Mouse (Mus musculus) CH12F3 (cell line): ENCODE data around the gene Ctf2.
"Not testable (repeated sequence)": the region's sequence is repeated elsewhere in the genome, so short reads cannot be mapped to it uniquely, and the experiment has no call there.

Experiments
- in situ Hi-C: fragments of 300-500 bp; cut with MboI; formaldehyde crosslinking; loops from 2 replicates; pipeline ENCODE4 v1.14.3; 2020; ENCODE audit warnings: low sequenced_read_pairs

The Ctf2 gene

DNA sequence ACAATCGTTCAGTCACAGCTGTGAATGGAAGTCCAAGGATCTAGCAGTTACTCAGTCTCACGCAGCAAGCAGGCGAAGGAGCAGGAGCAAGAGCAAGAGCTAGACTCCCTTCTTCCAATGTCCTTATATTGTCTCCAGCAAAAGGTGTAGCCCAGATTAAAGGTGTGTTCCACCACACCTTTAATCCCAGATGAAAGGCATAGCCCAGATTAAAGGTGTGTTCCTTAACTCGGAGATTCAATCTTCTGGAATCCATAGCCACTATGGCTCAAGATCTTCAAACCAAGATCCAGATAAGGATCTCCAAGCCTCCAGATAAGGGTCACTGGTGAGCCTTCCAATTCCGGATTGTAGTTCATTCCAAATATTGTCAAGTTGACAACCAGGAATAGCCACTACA, at the start of gene Ctf2:
Gene Ctf2, minus strand, starts transcription at position 101 of the 400 bp plus-strand sequence.
- in situ Hi-C loops: not testable (repeated sequence)

DNA sequence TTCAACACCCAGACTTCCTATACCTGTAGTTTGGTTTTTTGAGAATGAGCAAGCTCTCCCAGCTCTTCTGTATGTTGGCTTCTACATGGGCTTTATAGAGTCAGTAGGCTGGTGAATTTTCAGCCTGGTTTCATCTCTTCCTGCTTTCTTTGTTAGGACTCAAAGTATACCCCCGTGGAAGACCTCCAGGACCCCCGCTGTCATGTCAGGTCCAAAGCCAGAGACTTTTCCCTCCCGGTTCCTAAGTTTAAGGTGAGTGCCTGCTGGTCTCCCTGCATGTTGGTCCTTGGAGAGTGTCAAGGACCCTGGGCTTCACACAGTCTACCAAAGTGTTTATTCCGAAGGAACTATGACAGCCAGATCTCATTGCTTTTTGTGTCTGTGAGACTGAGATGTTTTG, 46.4 kb upstream of the Ctf2 start:
- in situ Hi-C loops: no loop called here

DNA sequence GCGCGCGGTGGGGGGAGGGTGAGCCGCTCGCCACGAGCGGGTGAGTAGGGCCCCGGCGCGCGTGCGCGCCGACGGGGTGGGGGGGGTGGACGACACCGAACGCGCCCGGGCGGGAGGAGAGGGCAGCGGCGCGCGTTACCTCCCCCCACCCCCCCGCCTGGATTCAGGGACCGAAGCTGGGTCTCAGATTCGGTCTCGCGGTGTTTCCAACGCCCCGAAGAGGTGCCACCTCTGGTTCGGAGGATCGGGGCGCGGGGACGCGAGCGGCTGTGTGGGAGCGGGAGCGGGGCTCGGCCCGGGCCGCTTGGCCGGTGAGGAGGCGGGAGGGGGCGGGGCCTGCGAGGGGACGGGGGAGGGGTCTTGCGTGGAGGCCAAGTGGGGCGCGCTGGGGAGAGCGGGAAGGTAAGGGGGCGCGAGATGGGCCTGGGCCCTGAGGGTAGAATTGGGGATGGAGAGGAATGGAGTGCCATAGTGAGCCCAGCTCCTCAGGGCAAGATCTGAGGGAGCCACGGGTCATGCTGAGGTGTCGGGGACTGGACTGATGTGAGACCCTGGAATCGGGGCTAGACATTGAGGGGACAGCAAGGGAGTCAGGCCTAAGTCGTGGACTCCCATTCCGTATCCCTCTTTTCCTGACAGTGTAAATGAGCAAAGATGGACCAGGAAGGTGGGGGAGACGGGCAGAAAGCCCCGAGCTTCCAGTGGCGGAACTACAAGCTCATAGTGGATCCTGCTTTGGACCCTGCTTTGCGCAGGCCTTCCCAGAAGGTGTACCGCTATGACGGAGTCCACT, 45.7 kb upstream of the Ctf2 start:
- in situ Hi-C loops: no loop called here

DNA sequence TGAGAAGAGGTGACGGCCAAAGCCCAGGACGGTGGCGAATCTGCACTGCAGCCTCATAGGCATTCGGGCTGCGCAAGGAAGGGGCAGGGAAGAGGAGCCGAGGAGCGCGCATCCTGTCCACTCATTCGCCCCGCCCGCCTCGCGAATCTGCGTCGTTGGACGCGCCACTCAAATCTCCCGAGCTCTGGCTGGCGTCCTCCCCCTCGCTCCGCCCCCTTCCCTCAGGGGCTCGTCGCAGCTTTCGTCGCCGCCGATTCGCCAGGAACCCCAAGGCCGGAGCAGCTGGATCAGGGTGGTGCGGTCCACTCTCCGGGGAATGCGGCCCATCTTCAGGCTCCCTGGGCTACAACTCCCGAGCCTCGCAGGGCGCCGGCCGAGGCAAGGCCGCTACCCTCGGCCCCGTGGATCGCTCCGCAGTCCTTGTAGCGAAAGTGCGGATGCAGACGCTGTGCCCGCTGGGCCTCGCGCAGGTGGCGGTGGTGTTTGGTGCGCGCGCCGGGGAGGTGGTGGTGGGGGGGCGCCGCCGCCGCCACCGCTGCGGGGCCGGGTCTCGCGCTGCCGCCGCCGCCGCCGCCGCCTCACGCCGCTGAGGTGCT, 45.0 kb upstream of the Ctf2 start:
- in situ Hi-C loops: no loop called here

DNA sequence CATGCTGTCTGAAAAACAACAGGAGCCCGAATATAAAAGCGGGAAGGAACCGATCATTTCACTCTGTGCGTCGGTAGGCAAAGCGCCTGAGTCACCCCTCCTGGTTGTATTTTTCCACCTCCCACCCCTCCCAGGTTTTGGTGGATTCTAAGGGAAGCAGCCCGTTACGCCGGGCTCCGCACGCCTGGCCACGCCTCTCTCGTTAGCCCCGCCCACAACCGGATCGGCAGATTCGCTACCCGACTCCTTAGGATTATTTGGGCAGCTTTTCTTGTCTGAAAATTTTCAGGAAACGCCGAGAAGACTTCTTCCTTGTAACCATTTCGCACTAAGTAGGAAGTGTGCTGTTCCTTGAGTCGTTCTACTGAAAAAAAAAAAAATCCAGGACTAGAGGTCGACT, 44.5 kb upstream of the Ctf2 start, which contains the start of gene Setd1a:
Gene Setd1a, plus strand, starts transcription at position 245 of the 400 bp plus-strand sequence.
- in situ Hi-C loops: no loop called here

DNA sequence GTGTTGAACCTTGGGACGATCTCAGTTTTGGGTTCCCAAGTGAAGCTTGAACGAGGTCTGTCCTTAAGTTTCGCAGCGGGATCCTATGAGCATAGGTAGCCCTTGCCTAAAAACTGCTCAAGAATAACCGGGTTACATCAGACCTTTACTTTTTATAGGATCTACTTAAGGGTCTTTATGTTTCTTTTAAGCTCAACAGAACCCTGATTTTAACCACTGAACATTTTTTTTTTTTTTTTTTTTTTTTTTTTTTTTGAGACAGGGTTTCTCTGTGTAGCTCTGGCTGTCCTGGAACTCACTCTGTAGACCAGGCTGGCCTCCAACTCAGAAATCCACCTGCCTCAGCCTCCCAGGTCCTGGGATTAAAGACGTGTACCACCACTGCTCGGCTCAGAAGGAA, 43.9 kb upstream of the Ctf2 start:
- in situ Hi-C loops: not testable (repeated sequence)

DNA sequence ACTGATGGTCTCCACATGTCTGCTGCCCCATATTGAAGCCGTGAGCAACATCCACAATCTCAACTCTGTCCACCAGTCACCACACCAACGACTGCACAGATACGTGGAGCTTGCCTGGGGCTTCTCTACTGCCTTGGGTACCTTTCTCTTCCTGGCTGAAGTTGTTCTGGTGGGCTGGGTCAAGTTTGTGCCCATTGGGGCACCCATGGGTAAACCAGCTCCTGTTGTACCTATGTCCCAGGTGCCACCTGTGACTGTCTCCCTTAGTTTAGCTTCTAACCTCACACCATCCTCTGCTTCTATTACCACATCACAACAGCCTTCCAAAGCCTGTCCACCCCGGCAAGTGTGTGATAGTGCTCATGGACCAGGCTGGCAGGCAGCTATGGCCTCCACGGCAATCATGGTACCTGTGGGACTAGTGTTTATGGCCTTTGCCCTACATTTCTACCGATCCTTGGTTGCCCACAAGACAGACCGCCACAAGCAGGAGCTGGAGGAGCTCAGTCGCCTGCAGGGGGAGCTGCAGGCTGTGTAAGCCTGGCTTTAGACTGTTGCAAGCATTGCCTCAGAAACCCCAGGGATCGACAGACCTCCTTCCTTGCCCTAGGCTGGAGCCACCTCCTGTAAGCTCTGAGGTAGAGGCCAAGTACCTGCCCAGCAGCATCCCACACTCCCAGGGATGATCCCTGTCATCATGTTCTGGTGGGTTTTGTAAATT, 41.9 kb upstream of the Ctf2 start:
- in situ Hi-C loops: loop anchor here (5.0 kb wide), 2 partner anchors 987 to 1057 kb away; no protein-coding TSS in a partner anchor

DNA sequence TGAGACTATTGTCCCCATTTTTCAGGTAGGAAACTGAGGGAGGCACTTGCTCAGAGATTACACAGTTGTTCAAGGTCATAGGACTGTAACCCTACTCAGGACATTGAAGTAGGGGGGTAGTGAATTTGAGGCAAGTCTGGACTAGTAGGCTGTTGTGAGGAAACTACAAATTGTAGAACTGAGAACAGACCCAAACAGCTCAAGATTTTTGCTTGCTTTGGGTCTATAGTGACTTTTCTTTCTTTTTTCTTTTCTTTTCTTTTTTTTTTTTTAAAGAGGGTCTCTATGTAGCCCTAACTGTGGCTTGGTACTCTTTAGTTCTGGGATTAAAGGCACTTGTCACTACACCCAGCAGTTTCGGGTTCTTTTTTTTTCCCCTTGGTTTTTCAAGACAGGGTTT, 40.6 kb upstream of the Ctf2 start:
- in situ Hi-C loops: loop anchor here (5.0 kb wide), 2 partner anchors 985 to 1055 kb away; no protein-coding TSS in a partner anchor

DNA sequence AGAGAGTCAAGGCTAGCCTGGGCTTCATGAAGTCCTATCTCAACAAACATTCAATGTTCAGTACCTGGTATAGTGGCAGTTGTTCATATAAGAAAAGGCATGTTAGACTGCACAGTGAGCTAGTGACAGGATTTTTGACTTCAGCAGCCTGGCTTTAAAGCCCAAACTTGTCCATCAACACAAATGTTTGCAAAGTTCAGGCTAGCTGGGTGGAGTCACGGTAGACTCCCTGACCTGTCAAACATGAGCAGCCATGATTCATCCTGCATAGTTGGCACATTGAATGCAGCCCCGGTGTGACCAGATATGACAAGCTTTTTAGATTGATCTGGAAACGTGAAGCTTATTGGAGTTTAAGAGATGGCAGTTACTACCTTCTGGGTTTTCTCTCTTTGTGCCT, 40.1 kb upstream of the Ctf2 start:
- in situ Hi-C loops: loop anchor here (5.0 kb wide), 2 partner anchors 985 to 1055 kb away; no protein-coding TSS in a partner anchor

DNA sequence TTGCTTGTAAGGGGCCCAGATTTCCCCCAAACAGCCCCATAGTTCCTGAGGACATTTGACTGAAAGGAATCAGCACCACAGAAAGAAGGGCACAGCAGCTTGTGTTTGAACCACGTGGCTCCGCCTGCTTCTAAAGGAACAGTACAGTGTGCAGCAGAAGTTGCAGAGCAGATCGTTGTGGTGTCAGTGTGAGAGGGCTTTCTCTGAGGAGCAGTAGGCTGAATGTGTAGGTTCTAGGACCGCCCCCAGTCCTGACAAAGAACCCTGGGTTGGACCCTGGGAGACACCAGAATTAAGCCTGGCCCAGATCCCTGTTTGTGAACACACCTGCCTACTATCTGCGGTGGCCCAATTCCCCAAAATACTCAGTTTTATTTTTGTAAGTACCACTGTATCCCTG, 39.3 kb upstream of the Ctf2 start:
- in situ Hi-C loops: loop anchor here (5.0 kb wide), 2 partner anchors 984 to 1054 kb away; no protein-coding TSS in a partner anchor

DNA sequence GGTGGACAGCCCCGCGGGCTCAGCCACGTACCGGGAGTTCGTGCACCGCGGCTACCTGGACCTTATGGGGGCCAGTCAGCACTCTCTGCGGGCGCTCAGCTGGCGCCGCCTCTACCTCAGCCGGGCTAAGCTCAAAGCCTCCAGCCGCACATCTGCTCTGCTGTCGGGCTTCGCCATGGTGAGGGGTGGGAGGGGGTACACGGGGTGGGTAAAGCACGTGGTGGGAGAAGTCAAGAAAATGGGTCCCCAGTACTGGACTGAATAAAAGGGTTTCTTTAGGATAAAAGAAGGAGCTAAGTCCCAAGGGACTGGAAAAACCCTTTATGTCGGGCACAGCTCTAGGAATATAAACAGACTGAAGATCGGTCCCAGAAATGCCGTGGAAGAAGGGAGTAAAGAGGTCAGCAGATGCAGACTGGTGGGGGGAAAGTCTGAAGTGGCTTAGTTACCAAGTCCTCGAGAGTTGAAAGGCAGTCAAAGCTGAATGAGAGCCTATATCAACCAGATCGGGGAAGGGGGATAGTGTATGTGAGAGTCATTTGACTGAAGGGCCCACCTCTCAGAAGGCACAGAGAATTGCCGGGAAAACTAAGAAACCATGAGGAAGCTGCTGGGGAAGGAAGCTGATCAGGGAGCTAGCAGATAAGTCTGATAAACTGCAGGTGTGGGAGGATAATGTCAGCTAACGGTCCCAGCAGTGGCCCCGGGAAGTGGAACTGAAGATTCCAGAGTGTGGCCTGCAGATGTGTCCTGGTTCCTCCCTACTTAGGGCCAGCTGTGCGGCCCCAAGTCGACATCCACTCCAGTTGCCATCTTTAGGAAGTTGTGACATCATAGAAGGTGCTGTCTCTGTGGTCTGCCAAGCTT, 38.3 kb upstream of the Ctf2 start:
- in situ Hi-C loops: loop anchor here (5.0 kb wide), 2 partner anchors 983 to 1053 kb away; no protein-coding TSS in a partner anchor

DNA sequence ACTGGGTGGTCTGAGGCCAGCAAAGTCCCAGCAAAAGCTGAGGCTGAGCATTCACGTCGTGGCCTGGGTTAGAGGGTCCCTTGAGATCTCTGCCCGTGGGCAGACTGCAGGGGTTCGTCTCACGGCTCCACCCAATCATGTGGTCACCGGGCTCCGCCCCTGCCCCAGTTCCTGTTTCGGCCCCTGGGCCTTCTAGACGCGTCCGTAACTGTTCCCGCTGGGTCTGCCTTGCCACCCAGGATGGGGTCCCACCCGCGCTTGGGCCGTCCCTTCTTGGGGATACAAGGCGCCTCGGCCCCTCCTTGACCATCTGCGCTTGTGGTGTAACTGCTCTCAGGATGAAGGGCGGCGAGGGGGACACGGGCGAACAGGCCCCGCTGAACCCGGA, 37.7 kb upstream of the Ctf2 start, which contains the start of gene Orai3:
Gene Orai3, plus strand, starts transcription at position 165 of the 388 bp plus-strand sequence.
- in situ Hi-C loops: loop anchor here (5.0 kb wide), 2 partner anchors 982 to 1052 kb away; no protein-coding TSS in a partner anchor

DNA sequence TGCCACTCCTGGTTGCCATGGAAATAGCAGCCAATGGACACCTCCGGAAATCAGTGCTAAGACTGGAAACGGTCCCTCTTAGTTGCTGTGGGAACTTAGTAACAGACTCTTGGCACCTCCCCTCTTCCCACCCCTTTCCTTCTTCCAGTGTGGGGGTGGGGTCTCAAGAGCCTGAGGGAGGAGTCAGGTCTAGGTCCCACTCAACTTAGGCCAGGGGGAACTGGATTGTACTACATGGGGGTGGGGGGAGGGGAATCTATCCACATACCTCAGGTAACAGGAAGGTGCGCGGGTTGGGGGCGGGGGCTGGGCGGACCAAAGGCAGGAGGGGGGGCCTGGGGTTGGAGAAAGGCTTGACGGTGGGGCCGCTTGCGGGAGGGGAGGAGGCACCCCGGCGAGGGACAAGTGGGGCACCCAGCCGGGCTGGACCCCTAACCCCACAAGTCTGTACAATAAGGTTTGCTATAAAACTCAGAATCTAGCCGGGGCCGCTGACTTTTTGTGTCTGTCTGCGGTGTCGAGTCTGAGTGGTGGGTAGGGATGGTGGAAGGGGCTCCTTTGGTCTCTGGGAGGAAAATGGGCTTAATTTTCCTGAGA, 37.1 kb upstream of the Ctf2 start:
- in situ Hi-C loops: no loop called here

DNA sequence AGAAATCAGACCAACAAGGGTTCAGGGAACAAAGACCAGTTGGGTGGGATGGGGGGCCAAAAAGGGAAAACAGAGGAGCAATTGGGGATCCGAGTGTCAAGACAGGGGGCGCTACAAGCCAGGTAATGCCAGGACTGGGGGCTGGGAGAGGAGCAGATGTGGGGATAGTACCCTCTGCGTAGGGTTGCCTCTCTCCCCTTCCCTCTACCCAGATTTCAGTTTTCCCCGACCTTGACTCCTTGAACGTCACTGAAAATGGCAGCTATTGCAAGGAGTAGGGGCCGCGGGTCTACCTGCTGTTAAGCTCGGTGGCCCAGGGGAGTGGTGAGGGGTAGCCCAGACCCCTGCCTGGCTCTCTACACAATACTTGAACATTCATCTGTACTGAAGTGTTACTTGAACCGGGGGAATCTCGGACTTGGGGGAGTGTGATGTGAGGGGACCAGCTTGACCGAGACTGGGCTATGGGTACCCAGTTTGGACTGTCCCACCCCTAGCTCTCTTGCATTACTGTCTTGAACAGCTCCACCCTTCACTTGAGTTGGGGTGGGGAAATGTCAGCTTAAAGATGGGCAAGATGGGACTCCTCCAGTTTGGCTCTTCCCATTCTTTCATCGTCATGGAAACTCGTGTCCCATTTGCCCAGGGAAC, 36.5 kb upstream of the Ctf2 start:
- in situ Hi-C loops: no loop called here

DNA sequence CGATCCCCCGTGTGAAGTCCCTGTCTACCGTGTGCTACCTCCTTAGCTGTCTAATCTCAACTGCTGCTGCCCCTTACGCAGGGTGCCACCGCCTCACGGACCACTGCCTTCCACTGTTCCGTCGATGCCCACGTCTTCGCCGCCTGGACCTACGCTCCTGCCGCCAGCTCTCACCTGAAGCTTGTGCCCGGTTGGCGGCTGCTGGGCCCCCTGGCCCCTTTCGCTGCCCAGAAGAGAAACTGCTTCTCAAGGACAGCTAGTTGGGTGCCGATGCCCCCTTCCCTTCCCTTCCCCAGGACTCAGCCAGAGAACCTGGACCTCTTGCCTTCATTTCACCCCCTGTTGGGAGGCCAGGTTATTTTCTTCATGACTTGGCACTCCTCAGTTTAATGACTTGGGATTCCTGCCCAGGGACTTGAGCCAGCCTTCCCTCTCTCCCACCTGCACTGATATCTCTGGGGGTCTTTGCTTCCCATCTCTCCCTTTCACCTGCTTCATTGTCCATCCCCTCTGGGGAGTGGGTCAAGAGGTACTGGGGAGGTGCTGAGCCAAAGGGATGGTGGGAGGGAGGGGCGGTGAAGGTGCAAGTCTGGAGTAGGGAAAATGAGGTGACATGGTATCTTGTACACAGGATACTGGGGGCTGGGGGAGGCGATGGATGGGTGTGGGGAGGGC, 35.8 kb upstream of the Ctf2 start:
- in situ Hi-C loops: no loop called here

DNA sequence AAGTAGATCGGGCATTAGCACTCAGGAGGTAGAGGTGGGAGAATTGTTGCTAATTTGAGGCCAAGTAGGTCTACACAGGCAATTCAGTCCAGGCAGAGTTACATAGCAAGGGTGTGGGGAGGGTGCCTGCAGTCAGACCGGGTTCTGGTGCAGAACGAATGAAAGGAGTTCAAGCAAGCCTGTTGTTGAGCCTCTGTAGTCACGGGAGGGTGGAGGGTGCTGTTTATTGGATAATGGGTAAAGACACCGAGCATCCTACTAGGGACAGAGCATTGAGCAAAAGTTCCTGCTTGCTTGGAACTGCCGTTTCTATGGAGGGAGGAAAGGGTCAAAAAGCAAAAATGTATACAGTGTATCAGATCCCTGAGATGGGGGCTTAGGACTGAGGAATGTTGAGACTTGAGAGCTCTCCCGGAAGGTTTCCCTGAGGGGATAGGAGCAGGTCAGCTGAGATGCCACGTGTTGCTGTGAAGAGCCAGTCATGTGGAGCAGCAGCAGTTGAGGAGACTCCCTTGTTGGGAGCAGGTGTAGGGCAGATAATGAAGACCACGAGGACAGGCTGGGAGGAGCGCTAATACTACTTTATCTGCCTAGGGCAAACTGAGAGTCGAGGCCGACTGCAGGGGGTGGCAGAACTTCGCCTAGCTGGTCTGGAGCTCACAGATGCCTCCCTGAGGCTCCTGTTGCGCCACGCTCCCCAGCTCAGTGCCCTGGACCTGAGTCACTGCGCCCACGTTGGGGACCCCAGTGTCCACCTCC, 35.1 kb upstream of the Ctf2 start:
- in situ Hi-C loops: no loop called here

DNA sequence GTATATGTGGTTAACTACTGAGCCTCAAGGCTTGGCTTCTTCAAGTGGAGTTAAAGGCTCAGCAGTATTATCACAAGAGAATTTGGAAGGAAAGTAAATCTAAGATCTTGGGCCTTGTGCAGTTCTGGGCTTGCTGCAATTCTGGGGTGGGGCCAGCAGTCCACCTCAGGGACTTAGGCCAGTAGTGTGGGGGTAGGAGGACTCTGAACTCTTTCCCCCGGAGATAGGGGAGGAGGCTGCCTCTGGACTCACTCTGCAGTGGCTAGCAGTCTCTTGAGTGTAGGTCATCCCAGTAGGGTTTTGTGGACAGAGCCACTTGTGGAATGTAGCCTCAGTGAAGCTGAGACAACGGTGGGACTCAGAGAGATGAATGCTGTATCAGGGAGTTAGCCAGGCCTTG, 33.8 kb upstream of the Ctf2 start:
- in situ Hi-C loops: no loop called here

DNA sequence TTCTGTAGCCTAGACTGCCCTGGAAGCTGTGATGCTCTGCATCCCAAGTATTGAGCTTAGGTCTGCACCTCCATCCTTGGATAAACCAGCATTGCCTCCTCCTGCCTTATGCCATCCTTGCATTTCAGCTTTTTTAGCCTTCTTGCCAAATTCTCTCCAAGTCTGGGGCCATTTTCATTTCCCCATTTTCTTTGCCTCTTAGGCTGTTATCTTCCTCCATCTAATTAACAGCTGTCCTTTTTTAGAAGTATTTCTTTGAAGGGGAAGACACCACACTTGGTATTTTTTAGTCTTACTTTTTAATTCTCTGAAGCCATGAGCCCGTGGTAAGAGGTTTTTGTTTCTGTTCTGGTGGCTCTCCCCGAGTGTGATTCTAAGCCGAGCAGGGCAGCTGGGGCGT, 31.7 kb upstream of the Ctf2 start:
- in situ Hi-C loops: loop anchor here (5.0 kb wide), 1 partner anchor 661 kb away; no protein-coding TSS in a partner anchor
